Mouse (Mus musculus) midbrain, postnatal 0 days (tissue): ENCODE data around the gene Ace. TPM values are rescaled to one million over a fixed set of nuclear protein-coding genes. Genes with fewer than 3 reads are reported as not detected.

Experiments used
- ATAC-seq: fragments of 200-750 bp; cut with Nextera tagmentation; 2 replicates; pipeline ENCODE4 v1.8.0; 2017; ENCODE audit warnings: moderate number of reproducible peaks, mild to moderate bottlenecking, moderate TSS enrichment, moderate library complexity; ENCODE audit not compliant: low FRiP score
- DNase-seq: peaks from one replicate; pipeline ENCODE4 v3.0.0-alpha.2; 2015; ENCODE audit warnings: low spot score
- H3K27ac ChIP-seq: fragments of 300-500 bp; sonication (generic); 2 replicates; pipeline ENCODE4 v1.5.1; 2014; ENCODE audit warnings: low read depth, mild to moderate bottlenecking, low read length, mixed read lengths
- H3K27me3 ChIP-seq: fragments of 300-500 bp; sonication (generic); 2 replicates; pipeline ENCODE4 v1.6.1; 2014; ENCODE audit warnings: low read length, control low read depth, mixed read lengths; ENCODE audit not compliant: insufficient read depth
- H3K36me3 ChIP-seq: fragments of 300-500 bp; sonication (generic); 2 replicates; pipeline ENCODE4 v1.6.1; 2014; ENCODE audit warnings: low read length, control low read depth, mixed read lengths; ENCODE audit not compliant: insufficient read depth
- H3K4me1 ChIP-seq: fragments of 300-500 bp; sonication (generic); 2 replicates; pipeline ENCODE4 v1.6.1; 2014; ENCODE audit warnings: mild to moderate bottlenecking, control low read depth, antibody characterized with exemption, low read length, mixed read lengths; ENCODE audit not compliant: insufficient read depth
- H3K4me2 ChIP-seq: fragments of 300-500 bp; sonication (generic); 2 replicates; pipeline ENCODE4 v1.6.1; 2014; ENCODE audit warnings: low read depth, mild to moderate bottlenecking, low read length, mixed read lengths; ENCODE audit not compliant: poor library complexity, severe bottlenecking
- H3K4me3 ChIP-seq: fragments of 300-500 bp; sonication (generic); 2 replicates; pipeline ENCODE4 v1.5.1; 2014; ENCODE audit warnings: low read depth, mild to moderate bottlenecking, low read length, moderate library complexity
- H3K9ac ChIP-seq: fragments of 300-500 bp; sonication (generic); replicated peaks from 2 replicates; pipeline ENCODE4 v1.6.1; 2014; ENCODE audit warnings: mild to moderate bottlenecking, low read length, moderate library complexity, mixed read lengths; ENCODE audit not compliant: poor library complexity, severe bottlenecking
- H3K9me3 ChIP-seq: fragments of 300-500 bp; sonication (generic); 2 replicates; pipeline ENCODE4 v1.6.1; 2016; ENCODE audit warnings: low read length, control low read depth
- CTCF ChIP-seq: IDR thresholded peaks from 2 replicates; pipeline ENCODE4 v1.5.1; 2016; ENCODE audit warnings: antibody characterized with exemption, mild to moderate bottlenecking
- WGBS: fragments of 180-500 bp; shearing (Covaris S2); extraction: QIAGEN DNeasy Blood & Tissue Kit; methylation state at CpG from one replicate; pipeline ENCODE4 v1.1.7; 2014; 5-methylcytosine and 5-hydroxymethylcytosine counted together
- polyA plus RNA-seq: library from polyadenylated mRNA; unstranded; fragments of >200 nt; fragmentation: Nextera tagmentation; extraction: Ambion mirVana; gene quantifications from 2 replicates; pipeline ENCODE4 v1.2.1, GENCODE M21; 2015
- total RNA-seq: library from RNA; depleted of rRNA; stranded (reverse); fragments of >200 nt; gene quantifications from 2 replicates; pipeline ENCODE4 v1.2.3, GENCODE M21; 2014

Gene Ace
- total and polyA plus RNA-seq, 2 experiments from 2014 or later = 10.0 to 25.1 TPM

- Histone ChIP-seq H3K4me3 (no peak overlapping the region), H3K27ac (no peak overlapping the region), H3K4me1 (no peaks in the 10 kb centered on the region), H3K36me3 (no peaks in the 10 kb centered on the region), H3K27me3 (peaks cover 8% of the 10 kb centered on the region), H3K4me2 (no peak overlapping the region), H3K9me3 (no peaks in the 10 kb centered on the region), H3K9ac (no peak overlapping the region)
- 37% methylated on average over 5 of the region's 5 CpGs for WGBS
- no peak for DNase-seq
- TF ChIP-seq CTCF = no peak
- ATAC-seq = no peak
These were observed 38.2 kb downstream of the Ace start for GRCm38 (mm10) chr11:106005970-106006369.

GRCm38 (mm10) chr11:106007821-106008220 is 40.1 kb downstream of the Ace start, which contains the start of gene Kcnh6:
Gene Kcnh6 (plus strand): TSS chr11:106008124.
- H3K27me3 ChIP-seq = peaks cover 8% of the 10 kb centered on the region
- no peak for TF ChIP-seq CTCF
- H3K9me3 ChIP-seq = no peaks in the 10 kb centered on the region
- H3K27ac ChIP-seq = no peak within 1 kb of the TSS
- peak within 1 kb of the TSS; percentile 15; the same call in 1 of the 2 replicates for H3K4me3 ChIP-seq
- no peaks in the 10 kb centered on the region for H3K4me1 ChIP-seq
- 1% methylated on average over 25 of the region's 25 CpGs for WGBS
- peak within 1 kb of the TSS; percentile 36; the same call in 1 of the 2 replicates for H3K9ac ChIP-seq
- H3K36me3 ChIP-seq = no peaks in the 10 kb centered on the region
- H3K4me2 ChIP-seq = peak within 1 kb of the TSS; percentile 55
- ATAC-seq (0 out of 2 replicates have a peak, but pooled peaks have one; percentile 38), DNase-seq (peak; percentile 20)

- H3K27me3 ChIP-seq = peaks cover 8% of the 10 kb centered on the region
- ATAC-seq (no peak), DNase-seq (no peak)
- whole genome bisulfite sequencing = 44% methylated on average over 7 of the region's 7 CpGs
- H3K9ac ChIP-seq = no peak overlapping the region
- H3K9me3 ChIP-seq = no peaks in the 10 kb centered on the region
- H3K4me2 ChIP-seq = no peak overlapping the region
- H3K4me1 ChIP-seq = no peaks in the 10 kb centered on the region
- TF ChIP-seq CTCF = no peak
- no peak overlapping the region for H3K27ac ChIP-seq
- no peak overlapping the region for H3K4me3 ChIP-seq
- H3K36me3 ChIP-seq = no peaks in the 10 kb centered on the region
These were observed 45.0 kb downstream of the Ace start for GRCm38 (mm10) chr11:106012711-106013110.

GRCm38 (mm10) chr11:106013556-106014225 is 45.9 kb downstream of the Ace start:
- no peaks in the 10 kb centered on the region for H3K4me1 ChIP-seq
- H3K9me3 ChIP-seq = no peaks in the 10 kb centered on the region
- H3K27ac ChIP-seq = no peak overlapping the region
- DNase-seq = peak; percentile 90
- H3K27me3 ChIP-seq = peaks cover 8% of the 10 kb centered on the region; the same call in 1 of the 2 replicates
- H3K9ac ChIP-seq = no peak overlapping the region
- H3K36me3 ChIP-seq = no peaks in the 10 kb centered on the region
- ATAC-seq = no peak
- WGBS = 65% methylated on average over 11 of the region's 11 CpGs
- no peak overlapping the region for H3K4me3 ChIP-seq
- no peak for TF ChIP-seq CTCF
- H3K4me2 ChIP-seq = no peak overlapping the region

- WGBS = 83% methylated on average over 5 of the region's 5 CpGs
- TF ChIP-seq CTCF = no peak
- ATAC-seq (no peak), DNase-seq (no peak)
- Histone ChIP-seq H3K9ac (no peak overlapping the region), H3K4me3 (no peak overlapping the region), H3K4me2 (no peak overlapping the region), H3K27me3 (no peaks in the 10 kb centered on the region), H3K9me3 (no peaks in the 10 kb centered on the region), H3K4me1 (peaks cover 7% of the 10 kb centered on the region; the same call in 1 of the 2 replicates), H3K36me3 (no peaks in the 10 kb centered on the region), H3K27ac (no peak overlapping the region)
These were observed 48.7 kb downstream of the Ace start for GRCm38 (mm10) chr11:106016440-106016839.

GRCm38 (mm10) chr11:106020051-106020763 is 52.5 kb downstream of the Ace start:
- peak overlapping the region; percentile 77 for H3K27ac ChIP-seq
- peaks cover 7% of the 10 kb centered on the region; the same call in 1 of the 2 replicates for H3K4me1 ChIP-seq
- peak; percentile 18; the same call in 1 of the 2 replicates for TF ChIP-seq CTCF
- H3K9me3 ChIP-seq = no peaks in the 10 kb centered on the region
- ATAC-seq (peak; percentile 81), DNase-seq (peak; percentile 68)
- no peaks in the 10 kb centered on the region for H3K36me3 ChIP-seq
- peak overlapping the region; percentile 72 for H3K9ac ChIP-seq
- under 1% methylated on average over 50 of the region's 50 CpGs for WGBS
- H3K27me3 ChIP-seq = no peaks in the 10 kb centered on the region
- H3K4me3 ChIP-seq = peak overlapping the region; percentile 47
- peak overlapping the region; percentile 65 for H3K4me2 ChIP-seq
